Mouse (Mus musculus) bone marrow, adult 2 months (tissue): ENCODE measurements at regions not wholly inside any gene's neighbourhood (a gene's known extent, or its start where the extent isn't known, plus 50 kb on each side); places are given as distances from the start of the nearest gene placed in this dataset.

Source experiments
- H3K27ac ChIP-seq: fragments of 200-500 bp; 2 replicates; pipeline ENCODE4 v1.5.1; 2012; ENCODE audit warnings: low read depth, mild to moderate bottlenecking, control low read depth, inconsistent platforms, low read length; ENCODE audit not compliant: control insufficient read depth, poor library complexity, insufficient read depth
- H3K4me1 ChIP-seq: fragments of 200-500 bp; 2 replicates; pipeline ENCODE4 v1.6.1; 2011; ENCODE audit warnings: low read length; ENCODE audit not compliant: control insufficient read depth, insufficient read depth
- H3K4me3 ChIP-seq: fragments of 200-500 bp; replicated peaks from 2 replicates; pipeline ENCODE3; 2011; ENCODE audit warnings: mild to moderate bottlenecking, low read depth, low read length, control low read depth; ENCODE audit not compliant: control insufficient read depth
- CTCF ChIP-seq: fragments of 200-500 bp; IDR thresholded peaks from 2 replicates; pipeline ENCODE4 v1.5.1; 2011; ENCODE audit warnings: low read length, control low read depth; ENCODE audit not compliant: control insufficient read depth, insufficient read depth
- POLR2A ChIP-seq: fragments of 200-500 bp; IDR thresholded peaks from 2 replicates; pipeline ENCODE4 v1.6.1; 2011; ENCODE audit warnings: low read depth, mild to moderate bottlenecking, control low read depth, low read length, borderline replicate concordance; ENCODE audit not compliant: control insufficient read depth
- WGBS: fragments of 180-500 bp; shearing (Covaris S2); methylation state at CpG from one replicate; pipeline ENCODE4 v1.1.7; 2018; 5-methylcytosine and 5-hydroxymethylcytosine counted together

GRCm38 (mm10) chrX:7474831-7475230 lies 98.6 kb upstream of the Foxp3 start:
- Histone ChIP-seq H3K27ac (no peak overlapping the region), H3K4me1 (no peaks in the 10 kb centered on the region), H3K4me3 (no peak overlapping the region)
- TF ChIP-seq POLR2A (no peak), CTCF (no peak)
- WGBS: 69% methylated on average over 2 of the region's 2 CpGs

DNA sequence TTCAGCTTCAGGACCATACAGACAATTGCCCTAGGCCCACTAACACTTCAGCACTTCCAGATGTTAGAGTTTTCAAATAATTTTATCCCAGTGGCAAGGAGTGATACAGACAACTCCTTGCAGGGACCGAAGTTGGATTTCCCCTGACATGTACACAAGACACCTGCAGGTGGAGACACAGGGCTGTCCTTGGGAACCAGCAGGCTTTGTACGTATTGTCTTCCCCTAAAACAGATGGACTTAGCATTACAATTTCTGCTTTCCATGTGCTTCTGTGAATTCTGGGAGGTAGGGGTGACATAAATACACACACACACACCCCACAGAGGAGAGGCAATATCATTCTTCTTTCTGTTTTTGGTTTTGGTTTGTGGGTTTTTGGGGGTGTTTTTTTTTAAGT lies 98.2 kb upstream of the Usp27x start:
- H3K27ac ChIP-seq: no peak overlapping the region
- no peak overlapping the region for H3K4me3 ChIP-seq
- WGBS: 19% methylated on average over 2 of the region's 2 CpGs

GRCm38 (mm10) chrX:7469801-7470200 lies 94.2 kb upstream of the Usp27x start:
- TF ChIP-seq CTCF (no peak), POLR2A (no peak)
- Histone ChIP-seq H3K4me3 (no peak overlapping the region), H3K4me1 (no peaks in the 10 kb centered on the region), H3K27ac (no peak overlapping the region)
- 73% methylated on average over 1 of the region's 1 CpGs for WGBS

More for the DNA sequence above, 98.2 kb upstream of the Usp27x start:
- no peak for TF ChIP-seq POLR2A
- peak; percentile 38; the same call in 1 of the 2 replicates for TF ChIP-seq CTCF
- no peaks in the 10 kb centered on the region for H3K4me1 ChIP-seq

DNA sequence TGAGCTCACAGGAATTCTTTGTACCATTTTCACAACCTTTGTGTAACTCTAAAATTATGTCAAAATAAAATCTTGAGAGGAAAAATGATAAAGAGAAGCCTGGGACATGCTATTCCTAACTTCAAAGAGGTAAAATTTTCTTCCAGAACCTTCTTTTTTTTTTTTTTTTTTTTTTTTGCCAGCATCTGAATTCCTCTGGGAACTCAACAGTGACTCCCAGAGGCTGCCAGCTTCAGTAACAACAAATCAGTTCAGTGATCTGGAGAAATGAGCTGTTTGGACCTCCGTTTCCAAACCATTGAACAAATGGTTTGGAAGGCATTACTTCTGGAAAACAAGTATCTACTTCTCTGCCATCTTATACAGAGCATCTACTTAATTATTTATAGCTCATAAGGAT lies 92.4 kb upstream of the Usp27x start:
- TF ChIP-seq POLR2A (no peak), CTCF (no peak)
- WGBS: 57% methylated on average over 1 of the region's 1 CpGs
- Histone ChIP-seq H3K4me3 (no peak overlapping the region), H3K4me1 (no peaks in the 10 kb centered on the region), H3K27ac (no peak overlapping the region)

DNA sequence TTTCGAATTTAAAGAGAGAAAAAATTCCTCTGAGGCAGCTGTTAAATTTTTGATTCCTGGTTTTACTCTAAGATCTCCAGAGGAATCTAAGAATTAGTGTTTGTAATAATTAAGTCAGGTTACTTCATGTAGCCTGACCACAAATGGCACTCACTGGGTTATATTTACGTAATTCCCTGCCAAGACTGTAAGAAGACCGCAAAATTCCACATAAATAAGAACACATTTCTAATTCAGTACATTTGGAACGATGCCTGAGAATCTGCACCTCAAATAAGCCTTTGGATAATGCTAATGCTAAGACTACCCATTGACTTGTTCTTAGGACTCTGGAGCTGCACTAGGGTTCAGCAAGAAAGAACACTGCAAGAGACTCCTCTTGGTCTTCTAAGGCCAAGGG lies 81.2 kb upstream of the Usp27x start:
- H3K27ac ChIP-seq: no peak overlapping the region
- H3K4me1 ChIP-seq: no peaks in the 10 kb centered on the region
- TF ChIP-seq POLR2A (no peak), CTCF (no peak)
- no peak overlapping the region for H3K4me3 ChIP-seq
- WGBS: 70% methylated on average over 4 of the region's 4 CpGs

DNA sequence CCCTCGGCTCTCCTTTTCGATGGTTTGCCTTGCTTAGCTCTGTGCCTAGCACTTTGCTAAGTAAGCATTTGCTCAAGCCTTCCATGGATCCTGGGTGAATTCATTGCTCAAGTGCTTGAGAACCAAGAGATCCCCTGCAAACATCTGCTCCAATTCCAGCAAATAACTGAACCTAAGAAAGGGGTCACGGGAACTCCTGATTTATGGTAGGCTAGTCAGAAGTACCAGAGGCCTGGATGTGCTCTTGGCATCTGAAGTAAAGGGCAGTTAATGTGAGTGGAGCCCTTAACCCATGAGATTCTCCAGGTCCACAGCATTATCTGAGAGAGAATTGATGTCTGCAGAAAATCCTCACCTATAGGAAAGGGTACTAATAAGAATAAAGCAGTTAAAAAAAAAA lies 69.4 kb upstream of the Usp27x start:
- Histone ChIP-seq H3K4me3 (no peak overlapping the region), H3K27ac (no peak overlapping the region), H3K4me1 (no peaks in the 10 kb centered on the region)
- 71% methylated on average over 3 of the region's 3 CpGs for WGBS
- TF ChIP-seq POLR2A: no peak
- TF ChIP-seq CTCF: no peak

DNA sequence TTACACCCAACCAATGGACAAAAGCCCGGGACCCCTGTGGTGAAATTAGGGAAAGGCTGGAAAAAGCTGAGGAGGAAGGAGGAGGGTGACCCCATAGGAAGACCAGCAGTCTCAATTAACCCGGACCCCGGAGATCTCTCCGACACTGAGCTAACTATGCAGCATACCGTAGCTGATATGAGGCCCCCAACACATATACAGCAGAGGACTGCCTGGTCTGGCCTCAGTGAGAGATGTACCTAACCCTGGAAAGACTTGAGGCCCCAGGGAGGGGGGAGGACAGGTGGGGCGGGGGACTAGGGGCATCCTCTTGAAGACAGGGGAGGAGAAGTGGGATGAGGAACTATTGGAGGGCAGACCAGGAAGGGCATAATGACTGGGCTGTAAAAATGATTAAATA lies 69.0 kb upstream of the Usp27x start:
- Histone ChIP-seq H3K27ac (no peak overlapping the region), H3K4me1 (no peaks in the 10 kb centered on the region), H3K4me3 (no peak overlapping the region)
- 56% methylated on average over 6 of the region's 6 CpGs for WGBS
- TF ChIP-seq POLR2A (no peak), CTCF (no peak)

GRCm38 (mm10) chrX:7443996-7444421 lies 68.4 kb upstream of the Usp27x start:
- 53% methylated on average over 6 of the region's 6 CpGs for WGBS
- Histone ChIP-seq H3K27ac (no peak overlapping the region), H3K4me3 (no peak overlapping the region), H3K4me1 (no peaks in the 10 kb centered on the region)
- no peak for TF ChIP-seq CTCF
- TF ChIP-seq POLR2A: no peak

GRCm38 (mm10) chrX:7435375-7436042 lies 59.9 kb upstream of the Usp27x start:
- WGBS: 89% methylated on average over 2 of the region's 2 CpGs
- H3K27ac ChIP-seq: no peak overlapping the region
- H3K4me3 ChIP-seq: no peak overlapping the region
- no peak for TF ChIP-seq CTCF
- TF ChIP-seq POLR2A: no peak
- H3K4me1 ChIP-seq: no peaks in the 10 kb centered on the region
